Mouse (Mus musculus): ENCODE measurements around the gene Gm8764. TPM values are rescaled to one million over a fixed set of nuclear protein-coding genes. Genes with fewer than 3 reads are reported as not detected.
"Not testable (repeated sequence)": the region's sequence is repeated elsewhere in the genome, so short reads cannot be mapped to it uniquely, and the experiment has no call there.

Gm8764 gene
- polyA plus RNA-seq (2017; shearing (Covaris generic)): not detected

DNA sequence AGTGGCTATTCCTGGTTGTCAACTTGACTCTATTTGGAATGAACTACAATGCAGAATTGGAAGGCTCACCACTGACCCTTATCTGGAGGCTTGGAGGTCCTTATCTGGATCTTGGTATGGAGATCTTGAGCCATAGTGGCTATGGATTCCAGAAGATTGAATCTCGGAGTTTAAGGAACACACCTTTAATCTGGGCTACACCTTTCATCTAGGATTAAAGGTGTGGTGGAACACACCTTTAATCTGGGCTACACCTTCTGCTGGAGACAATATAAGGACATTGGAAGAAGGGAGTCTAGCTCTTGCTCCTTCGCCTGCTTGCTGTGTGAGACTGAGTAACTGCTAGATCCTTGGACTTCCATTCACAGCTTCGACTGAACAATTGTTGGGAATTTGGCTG, at the start of gene Gm8764:
Gene Gm8764 (plus strand): TSS at position 301 of the 400 bp plus-strand sequence.
- not testable (repeated sequence) for ATAC-seq

DNA sequence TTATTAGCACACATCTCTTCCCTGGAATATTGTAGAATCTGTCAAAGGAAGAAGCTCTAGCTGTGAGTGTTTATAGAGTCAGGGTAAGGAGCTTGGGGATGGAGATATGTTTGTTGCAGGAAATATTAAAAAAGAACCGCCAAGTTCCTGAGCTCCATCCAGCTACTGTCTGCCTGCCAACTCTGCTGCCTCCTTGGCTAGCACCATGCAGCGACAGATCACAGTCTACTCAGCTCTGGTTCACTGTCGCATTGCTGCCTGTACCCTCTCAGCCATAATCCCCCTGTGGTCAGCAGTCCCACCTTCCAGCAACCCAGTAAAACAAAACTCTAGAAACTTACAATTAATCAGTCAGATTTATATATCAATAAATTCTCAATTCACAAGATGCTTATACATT, 49.8 kb upstream of the Gm8764 start:
- no peak for ATAC-seq

DNA sequence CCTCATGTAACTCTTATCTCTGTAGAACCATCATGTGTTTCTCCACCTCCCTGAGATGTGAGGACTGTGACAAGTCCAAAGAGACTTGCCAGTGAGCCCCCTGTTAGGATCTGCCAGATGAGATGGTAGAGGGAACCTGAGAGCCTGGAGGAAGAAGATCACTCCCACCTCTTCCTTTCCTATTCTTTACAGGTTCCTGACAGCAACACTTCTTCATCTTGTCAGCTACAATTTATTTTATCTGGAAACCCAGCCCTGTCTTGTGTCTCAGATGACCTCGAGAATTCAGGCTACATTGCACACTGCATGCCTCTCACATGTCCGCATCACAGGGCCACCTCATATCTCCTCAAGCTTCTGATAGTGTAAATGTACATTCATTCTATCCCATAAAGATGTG, 41.5 kb upstream of the Gm8764 start:
- no peak for ATAC-seq

DNA sequence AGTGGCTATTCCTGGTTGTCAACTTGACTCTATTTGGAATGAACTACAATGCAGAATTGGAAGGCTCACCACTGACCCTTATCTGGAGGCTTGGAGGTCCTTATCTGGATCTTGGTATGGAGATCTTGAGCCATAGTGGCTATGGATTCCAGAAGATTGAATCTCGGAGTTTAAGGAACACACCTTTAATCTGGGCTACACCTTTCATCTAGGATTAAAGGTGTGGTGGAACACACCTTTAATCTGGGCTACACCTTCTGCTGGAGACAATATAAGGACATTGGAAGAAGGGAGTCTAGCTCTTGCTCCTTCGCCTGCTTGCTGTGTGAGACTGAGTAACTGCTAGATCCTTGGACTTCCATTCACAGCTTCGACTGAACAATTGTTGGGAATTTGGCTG, 17.1 kb upstream of the Gm8764 start, which contains the start of gene Gm21293:
Gene Gm21293 (plus strand): TSS at position 301 of the 400 bp plus-strand sequence.
- not testable (repeated sequence) for ATAC-seq

DNA sequence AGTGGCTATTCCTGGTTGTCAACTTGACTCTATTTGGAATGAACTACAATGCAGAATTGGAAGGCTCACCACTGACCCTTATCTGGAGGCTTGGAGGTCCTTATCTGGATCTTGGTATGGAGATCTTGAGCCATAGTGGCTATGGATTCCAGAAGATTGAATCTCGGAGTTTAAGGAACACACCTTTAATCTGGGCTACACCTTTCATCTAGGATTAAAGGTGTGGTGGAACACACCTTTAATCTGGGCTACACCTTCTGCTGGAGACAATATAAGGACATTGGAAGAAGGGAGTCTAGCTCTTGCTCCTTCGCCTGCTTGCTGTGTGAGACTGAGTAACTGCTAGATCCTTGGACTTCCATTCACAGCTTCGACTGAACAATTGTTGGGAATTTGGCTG, 8.6 kb upstream of the Gm8764 start, which contains the start of gene Gm6763:
Gene Gm6763 (plus strand): TSS at position 301 of the 400 bp plus-strand sequence.
- not testable (repeated sequence) for ATAC-seq

DNA sequence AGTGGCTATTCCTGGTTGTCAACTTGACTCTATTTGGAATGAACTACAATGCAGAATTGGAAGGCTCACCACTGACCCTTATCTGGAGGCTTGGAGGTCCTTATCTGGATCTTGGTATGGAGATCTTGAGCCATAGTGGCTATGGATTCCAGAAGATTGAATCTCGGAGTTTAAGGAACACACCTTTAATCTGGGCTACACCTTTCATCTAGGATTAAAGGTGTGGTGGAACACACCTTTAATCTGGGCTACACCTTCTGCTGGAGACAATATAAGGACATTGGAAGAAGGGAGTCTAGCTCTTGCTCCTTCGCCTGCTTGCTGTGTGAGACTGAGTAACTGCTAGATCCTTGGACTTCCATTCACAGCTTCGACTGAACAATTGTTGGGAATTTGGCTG, 8.4 kb downstream of the Gm8764 start, which contains the start of gene Gm21304:
Gene Gm21304 (plus strand): TSS at position 301 of the 400 bp plus-strand sequence.
- not testable (repeated sequence) for ATAC-seq

DNA sequence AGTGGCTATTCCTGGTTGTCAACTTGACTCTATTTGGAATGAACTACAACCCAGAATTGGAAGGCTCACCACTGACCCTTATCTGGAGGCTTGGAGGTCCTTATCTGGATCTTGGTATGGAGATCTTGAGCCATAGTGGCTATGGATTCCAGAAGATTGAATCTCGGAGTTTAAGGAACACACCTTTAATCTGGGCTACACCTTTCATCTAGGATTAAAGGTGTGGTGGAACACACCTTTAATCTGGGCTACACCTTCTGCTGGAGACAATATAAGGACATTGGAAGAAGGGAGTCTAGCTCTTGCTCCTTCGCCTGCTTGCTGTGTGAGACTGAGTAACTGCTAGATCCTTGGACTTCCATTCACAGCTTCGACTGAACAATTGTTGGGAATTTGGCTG, 16.9 kb downstream of the Gm8764 start, which contains the start of gene Gm21312:
Gene Gm21312 (plus strand): TSS at position 301 of the 400 bp plus-strand sequence.
- ATAC-seq: not testable (repeated sequence)

DNA sequence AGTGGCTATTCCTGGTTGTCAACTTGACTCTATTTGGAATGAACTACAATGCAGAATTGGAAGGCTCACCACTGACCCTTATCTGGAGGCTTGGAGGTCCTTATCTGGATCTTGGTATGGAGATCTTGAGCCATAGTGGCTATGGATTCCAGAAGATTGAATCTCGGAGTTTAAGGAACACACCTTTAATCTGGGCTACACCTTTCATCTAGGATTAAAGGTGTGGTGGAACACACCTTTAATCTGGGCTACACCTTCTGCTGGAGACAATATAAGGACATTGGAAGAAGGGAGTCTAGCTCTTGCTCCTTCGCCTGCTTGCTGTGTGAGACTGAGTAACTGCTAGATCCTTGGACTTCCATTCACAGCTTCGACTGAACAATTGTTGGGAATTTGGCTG, 25.4 kb downstream of the Gm8764 start, which contains the start of gene Gm20765:
Gene Gm20765 (plus strand): TSS at position 301 of the 400 bp plus-strand sequence.
- not testable (repeated sequence) for ATAC-seq

DNA sequence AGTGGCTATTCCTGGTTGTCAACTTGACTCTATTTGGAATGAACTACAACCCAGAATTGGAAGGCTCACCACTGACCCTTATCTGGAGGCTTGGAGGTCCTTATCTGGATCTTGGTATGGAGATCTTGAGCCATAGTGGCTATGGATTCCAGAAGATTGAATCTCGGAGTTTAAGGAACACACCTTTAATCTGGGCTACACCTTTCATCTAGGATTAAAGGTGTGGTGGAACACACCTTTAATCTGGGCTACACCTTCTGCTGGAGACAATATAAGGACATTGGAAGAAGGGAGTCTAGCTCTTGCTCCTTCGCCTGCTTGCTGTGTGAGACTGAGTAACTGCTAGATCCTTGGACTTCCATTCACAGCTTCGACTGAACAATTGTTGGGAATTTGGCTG, 33.9 kb downstream of the Gm8764 start, which contains the start of gene Gm4340:
Gene Gm4340 (plus strand): TSS at position 301 of the 400 bp plus-strand sequence.
- ATAC-seq: not testable (repeated sequence)

DNA sequence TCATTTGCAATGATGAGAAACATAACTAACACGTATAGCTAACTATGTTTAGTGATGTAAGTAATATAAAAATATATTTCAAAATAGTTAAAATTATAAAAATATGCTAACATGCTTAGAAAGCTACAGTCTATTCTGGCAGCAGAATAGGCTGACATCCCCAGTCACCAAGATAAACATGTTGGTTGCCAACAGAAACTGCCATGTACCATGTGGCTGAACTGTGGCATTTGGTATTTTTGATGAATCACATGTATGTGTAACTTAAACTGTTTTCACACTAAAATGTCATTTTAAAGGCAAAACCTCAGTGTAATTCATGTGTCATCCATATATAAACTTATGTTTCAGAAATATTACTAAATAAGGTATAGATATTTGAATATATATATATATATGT, 49.8 kb downstream of the Gm8764 start:
- no peak for ATAC-seq

DNA sequence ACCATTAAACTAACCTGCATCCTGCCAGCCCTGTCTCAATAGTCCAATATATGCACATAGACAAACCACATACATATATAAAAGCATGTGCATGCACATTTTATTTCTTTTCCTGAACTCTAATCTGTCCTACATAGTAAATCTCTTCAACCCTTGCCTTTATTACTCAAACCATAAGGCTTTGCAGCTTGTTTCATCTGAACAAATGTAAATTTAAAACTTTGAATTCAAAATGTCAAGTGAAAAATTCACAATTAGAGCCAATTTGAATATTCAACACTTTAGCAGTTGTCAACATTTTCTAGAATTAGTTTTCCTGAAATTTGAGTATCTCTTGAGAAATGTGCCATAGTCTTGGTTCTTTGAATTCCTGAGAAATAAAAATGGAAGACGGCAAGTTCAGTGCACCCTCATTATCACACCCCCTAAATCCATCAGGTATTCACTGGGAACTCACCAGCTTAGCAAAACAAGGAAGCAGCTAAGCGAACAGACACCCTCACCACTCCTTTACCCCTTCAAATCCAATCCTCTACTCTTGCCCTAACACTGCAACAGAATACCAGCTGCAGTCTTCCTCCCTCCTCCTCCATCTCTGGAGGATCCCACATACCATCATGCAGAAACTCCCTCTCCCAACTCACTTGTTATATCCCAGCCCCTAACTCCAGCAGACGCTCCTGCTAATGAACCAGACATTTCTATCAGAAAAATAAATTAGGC, 50.6 kb downstream of the Gm8764 start:
- ATAC-seq: no peak

Other genes starting within 250 kb of the Gm8764 start
- not detected for gene Gm21293, start 17.0 kb upstream of the Gm8764 start, polyA plus RNA-seq (2017; shearing (Covaris generic))
- not detected for gene Gm6763, start 8.5 kb upstream of the Gm8764 start, polyA plus RNA-seq (2017; shearing (Covaris generic))
- gene Gm21304, start 8.5 kb downstream of the Gm8764 start, polyA plus RNA-seq (2017; shearing (Covaris generic)): not detected
- not detected for gene Gm21312, start 17.0 kb downstream of the Gm8764 start, polyA plus RNA-seq (2017; shearing (Covaris generic))
- not detected for gene Gm20765, start 25.5 kb downstream of the Gm8764 start, polyA plus RNA-seq (2017; shearing (Covaris generic))
- not detected for gene Gm4340, start 34.0 kb downstream of the Gm8764 start, polyA plus RNA-seq (2017; shearing (Covaris generic))

All from CD4-positive, CD25-positive, alpha-beta regulatory T cell, adult 4 months (primary cell).